Mouse (Mus musculus): ENCODE data around the gene Gm16253.

The Gm16253 gene

GRCm38 (mm10) chr3:96571896-96572698 is 4.7 kb upstream of the Gm16253 start:
- no peak for DNase-seq (ENCODE audit: extremely low read depth, low read depth)

GRCm38 (mm10) chr3:96573611-96574511 is 2.9 kb upstream of the Gm16253 start:
- DNase-seq (ENCODE audit: extremely low read depth, low read depth), result no peak

- DNase-seq (ENCODE audit: extremely low read depth, low read depth), result no peak
These were observed 1.4 kb upstream of the Gm16253 start for GRCm38 (mm10) chr3:96575272-96575984.

GRCm38 (mm10) chr3:96576005-96576658 is 652 bp upstream of the Gm16253 start:
- no peak for DNase-seq (ENCODE audit: extremely low read depth, low read depth)

GRCm38 (mm10) chr3:96577566-96577965 is 782 bp downstream of the Gm16253 start:
- DNase-seq (ENCODE audit: extremely low read depth, low read depth), result no peak

- no peak for DNase-seq (ENCODE audit: extremely low read depth, low read depth)
These were observed 1.9 kb downstream of the Gm16253 start for GRCm38 (mm10) chr3:96578561-96579238.

- DNase-seq (ENCODE audit: extremely low read depth, low read depth), result no peak
These were observed 2.5 kb downstream of the Gm16253 start for GRCm38 (mm10) chr3:96579239-96579750.

- DNase-seq (ENCODE audit: extremely low read depth, low read depth), result peak; percentile 99
These were observed 3.2 kb downstream of the Gm16253 start for GRCm38 (mm10) chr3:96579885-96580454.

GRCm38 (mm10) chr3:96581141-96581540 is 4.4 kb downstream of the Gm16253 start:
- DNase-seq (ENCODE audit: extremely low read depth, low read depth), result no peak

- DNase-seq (ENCODE audit: extremely low read depth, low read depth), result no peak
These were observed 5.2 kb downstream of the Gm16253 start for GRCm38 (mm10) chr3:96581771-96582515.

- no peak for DNase-seq (ENCODE audit: extremely low read depth, low read depth)
These were observed 6.6 kb downstream of the Gm16253 start for GRCm38 (mm10) chr3:96583386-96583785.

GRCm38 (mm10) chr3:96590657-96591056 is 13.9 kb downstream of the Gm16253 start:
- no peak for DNase-seq (ENCODE audit: extremely low read depth, low read depth)

GRCm38 (mm10) chr3:96593374-96593773 is 16.6 kb downstream of the Gm16253 start:
- peak; percentile 67 for DNase-seq (ENCODE audit: extremely low read depth, low read depth)

- peak; percentile 98 for DNase-seq (ENCODE audit: extremely low read depth, low read depth)
These were observed 17.2 kb downstream of the Gm16253 start, which contains the start of gene Polr3gl for GRCm38 (mm10) chr3:96593790-96594560. Gene Polr3gl, minus strand, starts transcription at chr3:96594181.

- no peak for DNase-seq (ENCODE audit: extremely low read depth, low read depth)
These were observed 18.1 kb downstream of the Gm16253 start for GRCm38 (mm10) chr3:96594851-96595250.

- DNase-seq (ENCODE audit: extremely low read depth, low read depth), result no peak
These were observed 18.9 kb downstream of the Gm16253 start for GRCm38 (mm10) chr3:96595661-96596060.

- no peak for DNase-seq (ENCODE audit: extremely low read depth, low read depth)
These were observed 19.5 kb downstream of the Gm16253 start, which contains the start of gene Ankrd34a for GRCm38 (mm10) chr3:96596228-96596707. Gene Ankrd34a, plus strand, starts transcription at chr3:96596636.

GRCm38 (mm10) chr3:96596855-96597254 is 20.1 kb downstream of the Gm16253 start:
- DNase-seq (ENCODE audit: extremely low read depth, low read depth), result no peak
